Mouse (Mus musculus) liver (tissue): ENCODE measurements around the gene Dis3l2.

Experiments
- DNase-seq: peaks from one replicate; pipeline ENCODE4 v3.0.0-alpha.2; 2020; ENCODE audit warnings: mixed read lengths

The Dis3l2 gene

GRCm38 (mm10) chr1:87011718-87012117 lies 308.1 kb downstream of the Dis3l2 start:
- no peak for DNase-seq

GRCm38 (mm10) chr1:87012606-87013005 lies 309.0 kb downstream of the Dis3l2 start:
- DNase-seq = no peak

GRCm38 (mm10) chr1:87020714-87021113 lies 317.1 kb downstream of the Dis3l2 start:
- no peak for DNase-seq

GRCm38 (mm10) chr1:87021584-87021983 lies 318.0 kb downstream of the Dis3l2 start:
- DNase-seq = no peak

- no peak for DNase-seq
These were observed 319.9 kb downstream of the Dis3l2 start for GRCm38 (mm10) chr1:87023291-87024170.

GRCm38 (mm10) chr1:87025021-87025420 lies 321.4 kb downstream of the Dis3l2 start:
- no peak for DNase-seq

- no peak for DNase-seq
These were observed 325.2 kb downstream of the Dis3l2 start for GRCm38 (mm10) chr1:87028786-87029185.

GRCm38 (mm10) chr1:87030652-87031051 lies 327.0 kb downstream of the Dis3l2 start:
- no peak for DNase-seq

- DNase-seq = no peak
These were observed 328.9 kb downstream of the Dis3l2 start for GRCm38 (mm10) chr1:87032466-87032865.

- DNase-seq = peak; percentile 32
These were observed 332.0 kb downstream of the Dis3l2 start for GRCm38 (mm10) chr1:87035532-87036161.

GRCm38 (mm10) chr1:87036334-87036733 lies 332.7 kb downstream of the Dis3l2 start:
- DNase-seq = no peak

- no peak for DNase-seq
These were observed 335.0 kb downstream of the Dis3l2 start for GRCm38 (mm10) chr1:87038477-87039070.

GRCm38 (mm10) chr1:87041119-87041518 lies 337.5 kb downstream of the Dis3l2 start:
- DNase-seq = peak; percentile 67

GRCm38 (mm10) chr1:87041814-87042438 lies 338.3 kb downstream of the Dis3l2 start:
- peak; percentile 67 for DNase-seq

- DNase-seq = no peak
These were observed 346.5 kb downstream of the Dis3l2 start for GRCm38 (mm10) chr1:87050072-87050471.

- DNase-seq = no peak
These were observed 347.1 kb downstream of the Dis3l2 start for GRCm38 (mm10) chr1:87050700-87051099.

- DNase-seq = no peak
These were observed 347.8 kb downstream of the Dis3l2 start for GRCm38 (mm10) chr1:87051369-87051768.

GRCm38 (mm10) chr1:87057075-87057474 lies 353.5 kb downstream of the Dis3l2 start:
- DNase-seq = no peak

- no peak for DNase-seq
These were observed 355.5 kb downstream of the Dis3l2 start for GRCm38 (mm10) chr1:87059042-87059665.

- DNase-seq = no peak
These were observed 357.3 kb downstream of the Dis3l2 start for GRCm38 (mm10) chr1:87060913-87061312.

GRCm38 (mm10) chr1:87070720-87071119 lies 367.1 kb downstream of the Dis3l2 start:
- peak; percentile 57 for DNase-seq

- DNase-seq = no peak
These were observed 370.2 kb downstream of the Dis3l2 start for GRCm38 (mm10) chr1:87073776-87074175.

GRCm38 (mm10) chr1:87086196-87086595 lies 382.6 kb downstream of the Dis3l2 start:
- no peak for DNase-seq
